Mouse (Mus musculus) left cerebral cortex, postnatal 14 days (tissue): ENCODE data around the gene Lsm14b. TPM values are rescaled to one million over a fixed set of nuclear protein-coding genes. Genes with fewer than 3 reads are reported as not detected.

Experiments used
- total RNA-seq, 2 experiments: library from RNA; stranded (reverse); gene quantifications; 2 replicates each; pipeline ENCODE4 v1.2.3; 2021

The Lsm14b gene
- total RNA-seq, 2 experiments from 2014 or later, result 129 to 133 TPM

Other genes with a start within 250 kb of the Lsm14b start
- 10 to 100 TPM; 15.2 to 17.4 TPM for gene Taf4, start 48.3 kb upstream of the Lsm14b start, total RNA-seq
- 100 to 1,000 TPM; 190 to 195 TPM for gene Psma7, start 17.4 kb downstream of the Lsm14b start, total RNA-seq
- gene Ss18l1, start 17.5 kb downstream of the Lsm14b start, total RNA-seq, result 10 to 100 TPM; 33.8 to 35.0 TPM
- 10 to 100 TPM; 16.1 to 17.8 TPM for gene Mtg2, start 45.6 kb downstream of the Lsm14b start, total RNA-seq
- 10 to 100 TPM; 65.4 to 73.5 TPM for gene Hrh3, start 79.5 kb downstream of the Lsm14b start, total RNA-seq
- 10 to 100 TPM; 51.4 to 52.8 TPM for gene Osbpl2, start 94.3 kb downstream of the Lsm14b start, total RNA-seq
- 100 to 1,000 TPM; 104 to 109 TPM for gene Adrm1, start 146.5 kb downstream of the Lsm14b start, total RNA-seq
- 1 to 10 TPM; 8.0 to 9.7 TPM for gene Lama5, start 200.9 kb downstream of the Lsm14b start, total RNA-seq
- 100 to 1,000 TPM; 565 to 568 TPM for gene Rps21, start 232.4 kb downstream of the Lsm14b start, total RNA-seq
- 10 to 100 TPM; 30.4 to 34.6 TPM for gene Cables2, start 248.5 kb downstream of the Lsm14b start, total RNA-seq